Mouse (Mus musculus) common myeloid progenitor, adult 5-6 weeks (primary cell): ENCODE measurements around the gene Tet2. TPM values are rescaled to one million over a fixed set of nuclear protein-coding genes. Genes with fewer than 3 reads are reported as not detected.

ENCODE experiments used
- ATAC-seq: replicated peaks from 2 replicates; pipeline ENCODE4 v1.8.0; 2016; ENCODE audit warnings: low read depth, mild to moderate bottlenecking, moderate TSS enrichment, inconsistent platforms; ENCODE audit not compliant: poor library complexity, severe bottlenecking
- total RNA-seq: library from RNA; stranded (forward); fragments of 200-1000, 187-1606 nt; gene quantifications from 2 replicates; pipeline ENCODE4 v1.2.3, GENCODE M21; 2017

The Tet2 gene
- total RNA-seq, 1 experiment from 2014 or later: 51.5 TPM

DNA sequence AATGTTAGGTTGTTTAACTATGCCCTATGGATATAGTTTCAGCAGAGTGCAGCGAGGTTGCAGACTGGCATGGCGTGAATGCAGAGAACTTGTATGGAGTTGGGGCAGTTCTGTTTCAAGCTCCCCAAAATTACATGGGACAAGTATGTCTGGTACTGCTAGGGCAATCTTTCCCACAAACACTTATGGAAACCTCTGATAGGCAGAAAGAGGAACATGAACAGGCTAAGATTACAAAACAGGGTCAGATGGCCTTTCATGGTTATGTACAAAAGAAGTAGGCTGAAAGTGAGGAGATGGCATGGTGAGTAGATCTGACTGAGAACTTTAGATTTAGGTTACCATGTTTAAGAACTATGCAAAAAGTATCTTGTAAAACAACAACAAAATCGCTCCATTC is 81.7 kb downstream of the Tet2 start:
- peak; percentile 95 for ATAC-seq

DNA sequence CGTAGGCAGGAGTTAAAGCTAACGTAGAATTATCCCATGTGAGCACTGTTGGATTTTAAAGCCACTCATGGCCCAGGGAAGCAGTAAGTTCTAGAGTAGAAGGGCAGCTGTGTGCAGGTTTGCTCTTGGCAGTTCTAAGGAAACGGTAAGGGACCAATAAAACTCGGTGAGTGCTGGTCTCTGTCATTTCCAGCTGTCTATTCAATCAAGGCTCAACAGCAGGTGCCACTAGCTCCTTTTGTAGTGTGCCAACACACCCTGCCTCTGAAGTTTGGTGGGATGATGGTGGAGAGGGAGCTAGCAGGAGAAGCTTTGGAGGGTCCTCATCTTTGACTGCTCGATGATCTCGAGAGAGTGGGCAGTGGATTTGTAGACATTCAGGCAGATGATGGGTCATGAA is 82.5 kb downstream of the Tet2 start:
- ATAC-seq: no peak

DNA sequence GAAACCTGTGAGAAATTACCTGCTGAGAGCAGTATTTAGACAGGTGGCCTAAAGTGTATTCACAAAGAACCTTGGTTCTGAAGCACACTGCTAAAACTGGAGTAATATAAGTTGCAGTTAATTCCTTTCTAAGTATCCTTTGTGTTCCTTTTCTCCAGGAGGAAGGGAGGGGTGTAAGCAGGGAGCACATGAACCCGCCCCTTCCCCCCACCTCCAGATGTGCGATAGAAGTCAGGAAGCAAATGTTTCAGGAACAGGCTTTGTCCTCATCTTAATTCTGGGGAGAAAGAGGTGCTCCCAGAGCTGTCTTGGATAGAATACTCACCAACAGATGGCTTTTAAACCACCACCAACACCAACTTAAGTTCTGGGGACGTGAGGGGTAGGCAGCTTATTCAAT is 82.9 kb downstream of the Tet2 start:
- no peak for ATAC-seq

DNA sequence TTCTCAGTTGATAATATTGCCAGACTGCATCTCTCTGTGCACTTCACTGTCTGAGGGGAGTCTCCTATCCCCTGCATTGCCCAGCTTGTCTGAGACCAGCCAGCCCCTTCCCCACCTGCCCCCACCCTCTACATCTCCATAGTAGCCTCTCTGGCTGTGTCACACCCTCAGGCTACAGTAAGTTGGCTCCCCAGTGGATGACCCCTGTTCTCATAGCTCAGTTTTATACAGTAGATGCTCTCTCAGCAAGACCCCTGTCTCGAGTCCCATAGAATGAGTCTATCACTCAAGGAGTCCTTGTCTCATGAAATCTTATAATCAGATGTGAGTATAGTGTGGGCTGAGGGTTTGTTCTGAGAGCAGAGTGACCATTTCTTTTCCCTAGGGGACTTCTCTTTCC is 85.8 kb downstream of the Tet2 start:
- ATAC-seq: no peak

DNA sequence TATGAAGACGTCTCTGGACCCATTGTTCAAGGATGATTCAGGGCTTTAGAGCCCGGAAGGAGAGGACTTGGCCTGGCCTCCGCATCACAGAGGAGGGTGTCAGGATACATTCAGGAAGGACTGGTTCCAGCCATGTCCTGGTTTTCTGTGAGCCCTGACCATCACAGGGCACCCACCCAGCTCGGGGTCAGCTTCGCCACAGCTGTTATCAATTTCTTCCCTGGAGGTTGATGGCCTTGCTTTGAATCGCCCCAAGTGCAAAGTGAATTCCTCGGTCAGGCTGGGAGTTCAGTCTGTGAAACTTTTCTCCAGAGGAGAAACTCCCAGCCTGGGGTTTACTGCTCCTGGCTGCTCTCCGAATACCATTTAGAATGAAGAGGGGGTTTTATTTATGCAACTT is 91.0 kb downstream of the Tet2 start:
- no peak for ATAC-seq

DNA sequence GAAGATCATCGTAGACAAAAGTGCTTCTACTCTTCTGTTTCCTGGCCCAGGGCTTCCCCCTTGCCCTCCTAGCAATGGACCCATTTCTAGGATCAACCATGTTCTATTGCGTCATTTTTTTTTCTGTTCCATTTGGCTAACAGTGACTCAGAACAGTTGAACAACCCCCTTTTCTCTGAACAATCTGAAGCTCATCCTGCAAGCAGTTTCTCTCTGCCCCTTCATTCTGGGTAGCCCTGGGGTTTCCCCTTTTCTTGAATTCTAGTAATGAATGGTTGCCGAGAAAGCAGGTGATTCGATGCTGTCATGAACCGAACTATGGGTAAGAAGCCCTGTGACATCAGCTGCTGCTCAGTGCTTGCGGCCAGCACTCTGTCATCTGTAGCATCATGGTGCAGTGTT is 108.0 kb downstream of the Tet2 start:
- 0 out of 2 replicates have a peak, but pooled peaks have one; percentile 8 for ATAC-seq

DNA sequence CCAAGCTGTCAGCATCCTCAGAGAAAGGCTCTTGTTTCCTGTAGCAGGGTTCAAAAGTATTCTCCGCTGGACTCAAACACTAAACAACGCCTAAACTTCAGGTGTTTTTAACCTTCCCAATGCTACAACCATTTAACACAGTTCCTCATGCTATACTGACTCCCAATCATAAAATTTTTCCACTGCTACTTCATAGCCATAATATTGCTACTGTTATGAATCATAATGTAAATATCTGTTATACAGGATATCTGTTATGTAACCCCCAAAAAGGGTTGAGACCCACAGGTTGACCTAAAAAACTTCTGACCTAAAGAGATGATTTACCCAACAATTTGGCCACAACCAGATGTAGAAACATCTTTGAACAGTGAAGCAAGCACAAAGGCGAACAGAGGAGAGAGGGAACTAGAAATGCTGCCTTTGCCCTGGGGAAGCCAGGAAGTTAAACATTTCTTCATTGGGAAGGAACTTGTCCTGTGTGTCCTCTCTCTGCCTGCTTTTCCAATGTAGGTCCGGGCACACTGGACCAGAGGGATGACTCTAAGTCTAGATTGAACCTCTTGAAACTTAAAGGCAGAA is 108.6 kb downstream of the Tet2 start:
- peak; percentile 65 for ATAC-seq

DNA sequence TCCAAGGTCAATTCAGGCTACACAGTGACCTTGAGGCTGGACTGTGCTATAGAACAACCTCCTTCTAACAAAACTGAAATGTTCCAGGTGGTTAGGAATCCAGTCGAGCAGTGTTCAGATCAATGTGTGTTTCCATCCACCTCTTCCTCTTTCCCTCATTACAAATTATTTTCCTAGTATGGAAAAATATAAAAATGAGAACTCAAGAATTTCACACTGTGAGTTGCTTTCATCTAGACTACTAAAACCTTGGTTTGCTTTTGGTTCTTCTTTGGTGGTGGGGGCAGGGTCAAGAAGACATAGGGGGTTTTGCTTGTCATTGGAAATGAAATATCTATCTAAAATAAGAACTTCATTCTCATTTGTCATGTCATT is 109.2 kb downstream of the Tet2 start:
- no peak for ATAC-seq

DNA sequence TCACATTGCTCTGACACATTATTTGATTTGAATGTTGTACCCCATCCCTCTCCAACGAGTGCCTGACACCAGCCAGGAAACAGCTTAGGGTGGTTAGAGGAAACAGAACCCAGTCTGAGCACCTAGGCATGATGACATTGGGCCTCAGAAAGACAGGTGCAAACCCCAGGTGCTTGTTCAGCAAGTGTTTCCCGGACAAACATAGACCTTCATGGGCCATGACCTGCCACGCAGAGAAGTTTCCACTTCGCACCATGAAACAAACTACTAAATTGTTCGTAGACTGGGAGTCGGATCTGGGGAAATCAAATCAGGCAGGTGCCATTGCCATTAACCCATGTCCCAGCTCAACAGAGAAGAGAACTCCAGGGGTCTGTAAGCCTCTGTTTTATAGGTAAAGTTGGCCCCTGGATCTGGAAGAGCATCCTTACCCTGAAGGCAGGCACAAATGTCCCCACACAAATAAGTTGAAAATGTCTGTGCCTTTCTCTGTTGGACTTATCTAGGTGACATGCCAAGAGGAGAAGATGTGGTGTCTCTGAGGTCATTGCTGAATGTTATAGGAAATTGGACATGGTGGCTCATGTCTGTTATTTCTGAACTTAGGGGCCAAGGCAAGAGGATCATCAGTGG is 109.7 kb downstream of the Tet2 start:
- no peak for ATAC-seq

DNA sequence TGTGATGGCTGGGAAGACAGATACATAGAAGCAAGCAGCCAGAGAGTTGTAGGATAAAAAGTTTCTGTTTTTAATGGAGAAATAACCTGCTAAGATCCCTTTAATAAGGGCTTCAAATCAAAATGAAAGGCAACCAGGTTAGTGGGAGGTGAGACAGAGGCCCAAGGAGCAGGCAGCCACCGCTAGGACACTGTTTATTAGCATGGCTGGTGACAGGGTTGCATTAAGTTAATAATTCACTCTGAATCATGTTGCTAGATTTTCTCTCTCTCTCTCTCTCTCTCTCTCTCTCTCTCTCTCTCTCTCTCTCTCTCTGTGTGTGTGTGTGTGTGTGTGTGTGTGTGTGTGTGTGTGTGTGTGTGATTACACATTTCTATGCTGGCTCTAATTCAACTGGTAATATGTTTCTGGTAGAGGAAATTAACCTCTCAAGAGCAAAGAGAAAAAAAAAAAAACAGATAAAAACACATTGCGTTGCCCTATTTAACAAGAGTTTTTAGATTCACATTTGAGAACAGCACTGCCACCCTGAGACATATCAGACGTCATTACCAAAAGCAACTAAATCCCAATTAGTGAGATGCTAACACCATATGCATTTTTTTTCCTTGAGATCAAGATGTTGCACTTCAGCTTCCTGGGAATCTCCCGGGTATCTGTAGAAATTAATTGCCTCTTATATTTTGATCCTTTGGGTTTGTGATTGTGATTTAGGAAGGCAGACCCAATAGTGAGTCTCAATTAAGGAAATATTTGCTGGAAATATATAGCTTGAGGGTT is 115.4 kb downstream of the Tet2 start:
- no peak for ATAC-seq

DNA sequence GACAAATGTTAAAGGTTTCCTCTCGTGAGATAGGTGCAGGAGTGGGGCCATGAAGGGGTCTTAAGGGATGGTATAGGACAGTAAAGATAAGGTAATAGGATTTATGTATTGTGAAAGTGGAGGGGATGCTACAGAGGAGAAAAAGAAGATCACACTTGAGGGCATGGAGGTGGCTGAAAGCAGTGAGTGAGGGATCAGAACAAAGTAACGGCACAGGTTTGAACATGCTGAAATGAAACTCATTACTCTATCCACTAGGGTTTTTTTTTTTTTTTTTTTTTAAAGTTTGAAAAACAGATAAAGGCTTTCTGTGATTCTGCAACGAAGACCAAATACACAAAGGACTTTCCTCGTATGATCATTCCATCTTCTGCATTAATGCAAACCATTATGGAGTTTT is 116.9 kb downstream of the Tet2 start:
- no peak for ATAC-seq

DNA sequence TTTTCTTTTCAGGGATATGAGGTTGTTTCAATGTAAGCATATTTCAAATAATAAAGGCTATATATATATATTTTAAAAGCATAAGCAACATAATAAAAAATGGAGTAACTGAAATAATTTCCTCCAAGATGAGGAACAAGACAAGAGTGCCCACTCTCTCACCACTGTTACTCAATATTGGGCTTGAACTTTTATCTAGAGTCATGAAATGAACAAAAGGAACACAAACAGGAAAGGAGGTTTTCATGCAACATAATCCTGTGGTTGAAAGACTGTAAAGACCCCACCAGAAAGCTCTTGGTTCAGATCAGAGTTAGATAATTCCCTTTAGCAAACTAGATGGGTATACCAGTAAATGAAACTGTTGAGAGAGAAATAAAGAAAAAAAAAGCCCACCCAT is 121.9 kb downstream of the Tet2 start:
- peak; percentile 76 for ATAC-seq

DNA sequence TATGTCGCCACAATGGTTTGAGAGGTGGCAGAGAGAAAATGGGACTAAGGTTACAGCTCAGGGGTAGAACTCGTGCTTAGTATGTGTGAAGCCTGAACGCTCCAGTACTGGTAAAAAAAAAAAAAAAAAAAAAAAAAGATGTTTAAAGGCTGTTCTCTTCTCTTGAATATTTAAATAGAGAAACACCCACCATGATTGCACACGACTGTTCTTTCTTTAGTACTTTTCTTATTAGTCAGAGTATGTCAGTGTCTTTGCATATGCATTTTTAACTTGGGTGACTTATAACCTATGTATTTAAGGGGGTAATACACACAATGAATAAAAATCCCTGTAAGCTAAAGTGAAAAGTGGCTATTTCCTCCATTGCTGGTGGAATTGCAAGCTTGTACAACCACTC is 130.2 kb downstream of the Tet2 start:
- no peak for ATAC-seq

Other genes with a start within 250 kb of the Tet2 start
- 92.0 and 122 TPM in 2 replicates for gene Ppa2, start 235.0 kb downstream of the Tet2 start, total RNA-seq